Mouse (Mus musculus) heart, embryonic 11.5 days (tissue): ENCODE measurements around the gene Pelo. TPM values are rescaled to one million over a fixed set of nuclear protein-coding genes. Genes with fewer than 3 reads are reported as not detected.
A peak's percentile ranks its signal among the peaks of the same experiment; 100 is the strongest.

Experiments used
- ATAC-seq: fragments of 200-750 bp; cut with Nextera tagmentation; replicated peaks from 2 replicates; pipeline ENCODE4 v1.8.0; 2017; ENCODE audit warnings: moderate library complexity; ENCODE audit not compliant: insufficient number of reproducible peaks, low FRiP score, low TSS enrichment
- H3K27ac ChIP-seq: fragments of 300-500 bp; sonication (generic); 2 replicates; pipeline ENCODE4 v1.5.1; 2014; ENCODE audit warnings: mild to moderate bottlenecking, low read depth, low read length
- H3K27me3 ChIP-seq: fragments of 300-500 bp; sonication (generic); 2 replicates; pipeline ENCODE4 v1.6.1; 2014; ENCODE audit warnings: mild to moderate bottlenecking, low read length, mixed read lengths; ENCODE audit not compliant: control insufficient read depth, insufficient read depth
- H3K36me3 ChIP-seq: fragments of 300-500 bp; sonication (generic); 2 replicates; pipeline ENCODE4 v1.6.1; 2014; ENCODE audit warnings: mild to moderate bottlenecking, low read length, moderate library complexity, mixed read lengths; ENCODE audit not compliant: control insufficient read depth, insufficient read depth
- H3K4me1 ChIP-seq: fragments of 300-500 bp; sonication (generic); 2 replicates; pipeline ENCODE4 v1.6.1; 2014; ENCODE audit warnings: low read length; ENCODE audit not compliant: control insufficient read depth, insufficient read depth
- H3K4me2 ChIP-seq: fragments of 300-500 bp; sonication (generic); 2 replicates; pipeline ENCODE4 v1.6.1; 2014; ENCODE audit warnings: mild to moderate bottlenecking, moderate library complexity
- H3K4me3 ChIP-seq: fragments of 300-500 bp; sonication (generic); 2 replicates; pipeline ENCODE4 v1.5.1; 2014; ENCODE audit warnings: low read depth, low read length
- H3K9ac ChIP-seq: fragments of 300-500 bp; sonication (generic); 2 replicates; pipeline ENCODE4 v1.6.1; 2014; ENCODE audit warnings: mild to moderate bottlenecking, low read depth, low read length, moderate library complexity
- H3K9me3 ChIP-seq: fragments of 300-500 bp; sonication (generic); replicated peaks from 2 replicates; pipeline ENCODE4 v1.6.1; 2016; ENCODE audit warnings: low read length; ENCODE audit not compliant: control insufficient read depth
- WGBS: fragments of 180-500 bp; shearing (Covaris S2); extraction: QIAGEN DNeasy Blood & Tissue Kit; methylation state at CpG from one replicate; pipeline ENCODE4 v1.1.7; 2014; ENCODE audit not compliant: insufficient replicate concordance; 5-methylcytosine and 5-hydroxymethylcytosine counted together
- polyA plus RNA-seq: library from polyadenylated mRNA; unstranded; fragments of >200 nt; fragmentation: Nextera tagmentation; extraction: Ambion mirVana; gene quantifications from 2 replicates; pipeline ENCODE4 v1.2.1, GENCODE M21; 2014

Pelo gene
- polyA plus RNA-seq, 1 experiment from 2014 or later: 12.7 TPM

- Histone ChIP-seq H3K4me2 (peak overlapping the region; percentile 97), H3K36me3 (peaks cover 6% of the 10 kb centered on the region), H3K4me1 (peaks cover 27% of the 10 kb centered on the region), H3K9me3 (no peaks in the 10 kb centered on the region), H3K27ac (peak overlapping the region; percentile 95), H3K27me3 (no peaks in the 10 kb centered on the region), H3K4me3 (peak overlapping the region; percentile 76), H3K9ac (peak overlapping the region; percentile 91)
- ATAC-seq: 0 out of 2 replicates have a peak, but pooled peaks have one; percentile 0
- WGBS: 29% methylated on average over 9 of the region's 9 CpGs
Measured at GRCm38 (mm10) chr13:115090977-115091445, 1.0 kb upstream of the Pelo start.

GRCm38 (mm10) chr13:115089395-115090025 is 476 bp downstream of the Pelo start:
- H3K4me1 ChIP-seq: peaks cover 26% of the 10 kb centered on the region
- 4% methylated on average over 35 of the region's 35 CpGs for WGBS
- H3K4me3 ChIP-seq: peak overlapping the region; percentile 76
- H3K36me3 ChIP-seq: peaks cover 6% of the 10 kb centered on the region
- no peaks in the 10 kb centered on the region for H3K9me3 ChIP-seq
- peak overlapping the region; percentile 95 for H3K27ac ChIP-seq
- H3K4me2 ChIP-seq: peak overlapping the region; percentile 97
- no peaks in the 10 kb centered on the region for H3K27me3 ChIP-seq
- H3K9ac ChIP-seq: peak overlapping the region; percentile 91
- ATAC-seq: peak; percentile 39

GRCm38 (mm10) chr13:115089020-115089394 is 979 bp downstream of the Pelo start:
- Histone ChIP-seq H3K9me3 (no peaks in the 10 kb centered on the region), H3K4me2 (peak overlapping the region; percentile 97), H3K27ac (peak overlapping the region; percentile 95), H3K9ac (peak overlapping the region; percentile 91), H3K36me3 (peaks cover 6% of the 10 kb centered on the region), H3K4me1 (peaks cover 26% of the 10 kb centered on the region), H3K27me3 (no peaks in the 10 kb centered on the region), H3K4me3 (peak overlapping the region; percentile 76)
- no peak for ATAC-seq
- WGBS: 55% methylated on average over 11 of the region's 11 CpGs

GRCm38 (mm10) chr13:115085974-115086373 is 4.0 kb downstream of the Pelo start:
- no peak for ATAC-seq
- Histone ChIP-seq H3K9ac (no peak overlapping the region), H3K4me2 (no peak overlapping the region), H3K4me3 (no peak overlapping the region), H3K9me3 (no peaks in the 10 kb centered on the region), H3K27ac (no peak overlapping the region), H3K27me3 (no peaks in the 10 kb centered on the region), H3K36me3 (peaks cover 6% of the 10 kb centered on the region), H3K4me1 (peaks cover 19% of the 10 kb centered on the region)
- 76% methylated on average over 6 of the region's 6 CpGs for WGBS

GRCm38 (mm10) chr13:115082339-115082738 is 7.6 kb downstream of the Pelo start:
- Histone ChIP-seq H3K27ac (no peak overlapping the region), H3K27me3 (no peaks in the 10 kb centered on the region), H3K9ac (no peak overlapping the region), H3K4me3 (no peak overlapping the region), H3K36me3 (no peaks in the 10 kb centered on the region), H3K9me3 (no peaks in the 10 kb centered on the region), H3K4me2 (no peak overlapping the region), H3K4me1 (peaks cover 3% of the 10 kb centered on the region)
- ATAC-seq: no peak
- WGBS: 78% methylated on average over 7 of the region's 7 CpGs

GRCm38 (mm10) chr13:115079996-115080585 is 9.9 kb downstream of the Pelo start:
- no peaks in the 10 kb centered on the region; the same call in 1 of the 2 replicates for H3K4me1 ChIP-seq
- H3K36me3 ChIP-seq: no peaks in the 10 kb centered on the region
- H3K27me3 ChIP-seq: no peaks in the 10 kb centered on the region
- no peak overlapping the region for H3K4me2 ChIP-seq
- no peak for ATAC-seq
- H3K4me3 ChIP-seq: no peak overlapping the region
- no peaks in the 10 kb centered on the region for H3K9me3 ChIP-seq
- WGBS: 80% methylated on average over 3 of the region's 3 CpGs
- no peak overlapping the region for H3K9ac ChIP-seq
- H3K27ac ChIP-seq: no peak overlapping the region

- H3K4me1 ChIP-seq: no peaks in the 10 kb centered on the region; the same call in 1 of the 2 replicates
- H3K27ac ChIP-seq: no peak overlapping the region
- H3K4me2 ChIP-seq: no peak overlapping the region
- no peaks in the 10 kb centered on the region for H3K27me3 ChIP-seq
- no peaks in the 10 kb centered on the region for H3K9me3 ChIP-seq
- H3K9ac ChIP-seq: no peak overlapping the region
- H3K4me3 ChIP-seq: no peak overlapping the region
- ATAC-seq: no peak
- no peaks in the 10 kb centered on the region for H3K36me3 ChIP-seq
- 77% methylated on average over 6 of the region's 6 CpGs for WGBS
Measured at GRCm38 (mm10) chr13:115078997-115079685, 10.8 kb downstream of the Pelo start.

- no peak overlapping the region for H3K9ac ChIP-seq
- no peaks in the 10 kb centered on the region; the same call in 1 of the 2 replicates for H3K4me1 ChIP-seq
- H3K27ac ChIP-seq: no peak overlapping the region
- no peak overlapping the region for H3K4me2 ChIP-seq
- H3K9me3 ChIP-seq: no peaks in the 10 kb centered on the region
- H3K36me3 ChIP-seq: no peaks in the 10 kb centered on the region
- H3K27me3 ChIP-seq: no peaks in the 10 kb centered on the region
- ATAC-seq: no peak
- 75% methylated on average over 9 of the region's 9 CpGs for WGBS
- H3K4me3 ChIP-seq: no peak overlapping the region
Measured at GRCm38 (mm10) chr13:115077346-115078134, 12.4 kb downstream of the Pelo start.
